Mouse (Mus musculus) ES-Bruce4 (cell line): ENCODE measurements around the gene Wdr76. TPM values are rescaled to one million over a fixed set of nuclear protein-coding genes. Genes with fewer than 3 reads are reported as not detected.

Experiments used
- H3K27ac ChIP-seq: 2 replicates; pipeline ENCODE4 v1.5.1; 2012; ENCODE audit warnings: low read length, inconsistent platforms; ENCODE audit not compliant: insufficient read depth
- H3K27me3 ChIP-seq: 2 replicates; pipeline ENCODE4 v1.6.1; 2012; ENCODE audit warnings: mild to moderate bottlenecking, low read length, inconsistent platforms; ENCODE audit not compliant: control insufficient read depth, poor library complexity, insufficient read depth, severe bottlenecking
- H3K36me3 ChIP-seq: 2 replicates; pipeline ENCODE4 v1.6.1; 2012; ENCODE audit warnings: inconsistent platforms, mild to moderate bottlenecking, low read length, moderate library complexity; ENCODE audit not compliant: control insufficient read depth, poor library complexity, insufficient read depth, severe bottlenecking
- H3K4me1 ChIP-seq: one replicate; pipeline ENCODE4 v1.8.1; 2011; ENCODE audit warnings: low read length; ENCODE audit not compliant: control insufficient read depth, insufficient read depth
- H3K4me3 ChIP-seq: 2 replicates; pipeline ENCODE4 v1.5.1; 2011; ENCODE audit warnings: low read depth, mild to moderate bottlenecking, low read length
- H3K9ac ChIP-seq: 2 replicates; pipeline ENCODE4 v1.6.1; 2012; ENCODE audit warnings: low read depth, mild to moderate bottlenecking, inconsistent platforms; ENCODE audit not compliant: poor library complexity, severe bottlenecking
- H3K9me3 ChIP-seq: replicated peaks from 2 replicates; pipeline ENCODE4 v1.6.1; 2012; ENCODE audit warnings: mild to moderate bottlenecking, low read length, inconsistent platforms; ENCODE audit not compliant: control insufficient read depth, poor library complexity, insufficient read depth, severe bottlenecking
- CTCF ChIP-seq: IDR thresholded peaks from one replicate; pipeline ENCODE4 v1.8.1; 2011; ENCODE audit warnings: low read depth, low read length
- EP300 ChIP-seq: IDR thresholded peaks from 2 replicates; pipeline ENCODE4 v1.6.1; 2011; ENCODE audit warnings: low read depth, low read length; ENCODE audit not compliant: insufficient read depth
- POLR2A ChIP-seq: IDR thresholded peaks from one replicate; pipeline ENCODE4 v1.8.1; 2011; ENCODE audit warnings: low read length; ENCODE audit not compliant: insufficient read depth
- polyA plus RNA-seq: library from polyadenylated mRNA; stranded (reverse); fragments of >200 nt; gene quantifications from 2 replicates; pipeline ENCODE4 v1.2.4, GENCODE M21; 2011; ENCODE audit warnings: low read depth; ENCODE audit not compliant: missing spikeins, insufficient read depth, insufficient read length

The Wdr76 gene
- polyA plus RNA-seq, 1 experiment, result 40.6 TPM

DNA sequence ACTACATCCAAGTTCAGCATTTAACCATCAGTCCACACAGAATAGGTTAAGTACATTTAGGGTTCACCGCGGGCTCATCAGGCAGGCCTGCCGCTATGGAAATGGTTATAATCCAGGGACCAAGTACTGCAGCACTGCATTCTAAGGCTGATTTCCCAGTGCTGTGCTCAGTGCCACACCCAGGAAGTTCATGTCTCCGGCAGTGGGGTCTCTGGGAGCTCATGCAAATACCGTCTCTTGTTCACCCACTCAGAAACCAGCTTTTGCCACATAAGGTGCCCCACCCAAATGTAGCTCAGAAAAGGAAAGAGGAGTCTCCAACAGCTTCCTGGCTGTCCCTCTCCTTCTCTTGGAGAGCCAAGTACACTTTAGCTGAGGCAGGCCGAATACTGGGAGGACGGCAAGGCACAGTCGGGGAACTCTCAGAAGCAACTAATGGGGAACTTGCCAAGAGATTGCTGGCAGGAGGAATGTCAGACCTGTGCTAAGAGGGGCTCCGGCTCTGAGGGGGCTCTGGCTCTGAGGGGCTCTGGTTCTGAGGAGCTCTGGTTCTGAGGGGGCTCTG is 67.6 kb downstream of the Wdr76 start:
- peak; percentile 35 for TF ChIP-seq POLR2A
- TF ChIP-seq EP300, result no peak
- peak overlapping the region; percentile 67 for H3K9ac ChIP-seq

GRCm38 (mm10) chr2:121575741-121576201 is 69.2 kb downstream of the Wdr76 start:
- H3K9ac ChIP-seq, result no peak overlapping the region
- 0 out of 2 replicates have a peak, but pooled peaks have one; percentile 14 for TF ChIP-seq EP300
- TF ChIP-seq POLR2A, result no peak
- TF ChIP-seq CTCF, result no peak
- peaks cover 3% of the 10 kb centered on the region for H3K4me1 ChIP-seq
- no peak overlapping the region for H3K4me3 ChIP-seq
- H3K36me3 ChIP-seq, result no peaks in the 10 kb centered on the region
- H3K27me3 ChIP-seq, result no peaks in the 10 kb centered on the region
- no peaks in the 10 kb centered on the region for H3K9me3 ChIP-seq
- H3K27ac ChIP-seq, result no peak overlapping the region

More for the DNA sequence above, 67.6 kb downstream of the Wdr76 start:
- Histone ChIP-seq H3K27me3 (no peaks in the 10 kb centered on the region), H3K9me3 (no peaks in the 10 kb centered on the region), H3K36me3 (no peaks in the 10 kb centered on the region), H3K27ac (peak overlapping the region; percentile 4; the same call in 1 of the 2 replicates), H3K4me3 (peak overlapping the region; percentile 18), H3K4me1 (peaks cover 3% of the 10 kb centered on the region)

DNA sequence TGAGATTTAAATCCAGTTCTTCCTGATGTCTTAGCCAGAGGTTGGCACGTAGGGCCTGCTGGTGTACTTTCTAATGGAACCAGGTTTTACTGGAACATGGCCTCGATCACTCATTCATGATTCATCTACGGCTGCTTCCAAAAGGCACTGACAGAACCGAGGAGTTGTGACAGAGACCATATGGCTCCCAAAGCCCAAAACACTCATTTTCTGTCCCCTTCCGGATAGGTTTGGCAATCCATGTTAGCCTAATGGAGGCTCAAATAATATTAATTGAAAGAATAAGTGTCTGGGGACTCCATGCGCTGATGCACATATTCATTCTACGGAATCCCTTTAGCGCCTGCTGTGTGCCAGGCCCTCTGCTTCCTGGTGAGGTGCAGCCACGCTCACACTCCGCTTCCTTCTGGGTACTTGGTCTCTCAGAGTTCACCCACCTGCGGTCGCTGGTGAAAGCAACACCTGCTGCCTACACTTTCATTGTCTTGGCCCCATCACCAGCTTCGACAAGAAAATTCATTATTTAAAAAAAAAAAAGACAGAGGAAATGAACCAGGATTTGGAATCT is 76.4 kb downstream of the Wdr76 start:
- Histone ChIP-seq H3K9me3 (no peaks in the 10 kb centered on the region), H3K4me3 (no peak overlapping the region), H3K27me3 (no peaks in the 10 kb centered on the region), H3K36me3 (no peaks in the 10 kb centered on the region), H3K4me1 (no peaks in the 10 kb centered on the region), H3K9ac (no peak overlapping the region), H3K27ac (no peak overlapping the region)
- TF ChIP-seq CTCF (no peak), POLR2A (no peak)

DNA sequence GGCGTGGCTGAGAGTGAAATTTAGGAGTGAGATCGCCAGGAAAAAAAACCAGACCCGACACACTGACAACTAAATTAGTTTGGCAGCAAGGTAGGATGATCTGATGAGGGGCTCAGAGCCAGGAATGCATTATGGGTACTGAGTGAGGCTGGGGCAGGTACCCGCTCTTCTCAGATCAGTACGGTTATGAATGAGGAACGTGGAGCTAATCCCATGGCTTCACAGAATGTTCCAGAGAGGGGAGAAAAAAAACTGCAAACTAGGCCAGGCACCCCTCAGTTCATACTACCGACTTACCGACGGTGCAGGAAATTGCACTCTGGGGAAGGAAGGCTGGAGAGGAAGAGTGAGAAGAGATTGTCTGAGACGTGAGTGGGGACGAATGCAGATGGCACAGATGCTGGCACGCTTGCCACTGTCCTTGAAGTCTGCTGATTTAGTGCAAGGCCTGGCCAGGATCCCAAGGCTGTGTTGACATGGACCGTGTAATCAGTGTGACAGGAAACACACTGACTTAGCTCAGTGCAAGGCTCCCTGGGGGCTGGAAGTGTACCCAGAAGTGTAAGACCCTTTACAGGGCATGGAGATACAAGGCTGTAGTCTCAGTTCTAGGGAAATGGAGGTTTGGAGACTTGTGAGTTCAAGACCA is 77.1 kb downstream of the Wdr76 start:
- H3K27ac ChIP-seq, result no peak overlapping the region
- no peaks in the 10 kb centered on the region for H3K27me3 ChIP-seq
- TF ChIP-seq EP300, result no peak
- no peak for TF ChIP-seq POLR2A
- TF ChIP-seq CTCF, result no peak
- no peak overlapping the region for H3K4me3 ChIP-seq
- peaks cover under 1% of the 10 kb centered on the region for H3K4me1 ChIP-seq
- H3K9ac ChIP-seq, result no peak overlapping the region
- no peaks in the 10 kb centered on the region for H3K9me3 ChIP-seq
- no peaks in the 10 kb centered on the region for H3K36me3 ChIP-seq

DNA sequence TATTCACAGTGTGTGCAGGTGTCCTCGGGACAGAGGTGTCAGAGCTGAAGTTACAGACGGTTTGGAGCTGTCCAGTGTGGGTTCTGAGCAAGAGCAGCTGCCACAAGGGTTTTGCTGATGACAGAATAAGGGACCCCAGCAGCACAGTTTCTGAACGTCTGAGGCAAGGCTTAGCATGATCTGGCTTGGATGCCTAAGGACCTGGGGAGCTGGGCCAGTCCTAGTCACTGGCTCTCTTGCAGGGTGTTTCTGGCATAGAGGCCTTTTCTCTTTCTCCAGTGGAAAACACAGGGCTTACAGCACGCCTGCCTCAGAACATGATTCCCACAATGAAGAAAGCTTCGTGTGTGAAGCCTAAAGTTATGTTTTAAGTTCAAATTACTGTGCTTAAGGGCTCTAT is 78.2 kb downstream of the Wdr76 start:
- Histone ChIP-seq H3K4me3 (no peak overlapping the region), H3K36me3 (no peaks in the 10 kb centered on the region), H3K9ac (no peak overlapping the region), H3K27ac (no peak overlapping the region), H3K27me3 (no peaks in the 10 kb centered on the region), H3K4me1 (peaks cover 3% of the 10 kb centered on the region), H3K9me3 (no peaks in the 10 kb centered on the region)
- no peak for TF ChIP-seq EP300
- TF ChIP-seq POLR2A, result no peak
- TF ChIP-seq CTCF, result no peak

- no peak overlapping the region for H3K4me3 ChIP-seq
- H3K4me1 ChIP-seq, result peaks cover 3% of the 10 kb centered on the region
- no peaks in the 10 kb centered on the region for H3K9me3 ChIP-seq
- TF ChIP-seq POLR2A, result no peak
- TF ChIP-seq EP300, result no peak
- no peak for TF ChIP-seq CTCF
- no peak overlapping the region for H3K27ac ChIP-seq
- no peak overlapping the region for H3K9ac ChIP-seq
- no peaks in the 10 kb centered on the region for H3K36me3 ChIP-seq
- H3K27me3 ChIP-seq, result no peaks in the 10 kb centered on the region
These were observed 81.2 kb downstream of the Wdr76 start for GRCm38 (mm10) chr2:121587523-121588308.
